Comparison of ENCODE assay signal across 8 mouse cellular contexts in genomic region chr12:86897769-86898273, GRCm38 (mm10). TPM values are rescaled to one million over a fixed set of nuclear protein-coding genes. Genes with fewer than 3 reads are reported as not detected.
DNase-seq lines count a peak whose midpoint lies in the region; ATAC-seq and TF ChIP-seq lines count a peak whose summit lies in the region.

No protein-coding gene starts in this region.

- no peak for TF ChIP-seq POLR2A in myocyte (IDR thresholded peaks at IDR 0.05; ENCODE audit: insufficient read length, low read depth)

- H3ac ChIP-seq in myocyte (ENCODE audit: control insufficient read depth, insufficient read length): peak overlapping the region; percentile 23

- no peak overlapping the region for H3K9ac ChIP-seq in liver, embryonic 15.5 days
- peak overlapping the region; percentile 44; the same call in 1 of the 2 replicates for H3K9ac ChIP-seq in embryonic facial prominence, embryonic 13.5 days
- peak overlapping the region; percentile 56 for H3K9ac ChIP-seq in hindbrain, embryonic 14.5 days

- peaks cover 64% of the 10 kb centered on the region for H3K4me1 ChIP-seq in liver, embryonic 15.5 days (replicated peaks)
- peaks cover 69% of the 10 kb centered on the region for H3K4me1 ChIP-seq in embryonic facial prominence, embryonic 13.5 days
- H3K4me1 ChIP-seq in hindbrain, embryonic 14.5 days (replicated peaks; ENCODE audit: control insufficient read depth, insufficient read depth, low read length): peaks cover 65% of the 10 kb centered on the region

- WGBS in liver, embryonic 15.5 days (ENCODE audit: insufficient replicate concordance): 70% methylated on average over 7 of the region's 7 CpGs
- WGBS in embryonic facial prominence, embryonic 13.5 days: 64% methylated on average over 7 of the region's 7 CpGs
- WGBS in hindbrain, embryonic 14.5 days: 24% methylated on average over 7 of the region's 7 CpGs

- peak overlapping the region; percentile 46 for H3K27ac ChIP-seq in liver, embryonic 15.5 days (replicated peaks)
- H3K27ac ChIP-seq in embryonic facial prominence, embryonic 13.5 days: peak overlapping the region; percentile 99
- H3K27ac ChIP-seq in hindbrain, embryonic 14.5 days: peak overlapping the region; percentile 100

- H3K9me3 ChIP-seq in liver, embryonic 15.5 days (replicated peaks): no peaks in the 10 kb centered on the region
- no peaks in the 10 kb centered on the region for H3K9me3 ChIP-seq in embryonic facial prominence, embryonic 13.5 days
- no peaks in the 10 kb centered on the region for H3K9me3 ChIP-seq in hindbrain, embryonic 14.5 days (ENCODE audit: control insufficient read depth, low read length)

- H3K27me3 ChIP-seq in liver, embryonic 15.5 days: no peaks in the 10 kb centered on the region
- no peaks in the 10 kb centered on the region for H3K27me3 ChIP-seq in embryonic facial prominence, embryonic 13.5 days
- H3K27me3 ChIP-seq in hindbrain, embryonic 14.5 days (ENCODE audit: control insufficient read depth, insufficient read depth, low read length): no peaks in the 10 kb centered on the region
- H3K27me3 ChIP-seq in myocyte (ENCODE audit: control insufficient read depth, insufficient read depth, insufficient read length): no peaks in the 10 kb centered on the region

- no peak for ATAC-seq in liver, embryonic 15.5 days (ENCODE audit: insufficient read depth)
- ATAC-seq in embryonic facial prominence, embryonic 13.5 days (ENCODE audit: insufficient number of reproducible peaks, insufficient read depth, low FRiP score, low TSS enrichment, low read depth): no peak
- no peak for ATAC-seq in hindbrain, embryonic 14.5 days (ENCODE audit: low FRiP score)

- H3K4me3 ChIP-seq in liver, embryonic 15.5 days (replicated peaks): no peak overlapping the region
- no peak overlapping the region for H3K4me3 ChIP-seq in embryonic facial prominence, embryonic 13.5 days
- H3K4me3 ChIP-seq in hindbrain, embryonic 14.5 days (replicated peaks; ENCODE audit: low read length): no peak overlapping the region
- peak overlapping the region; percentile 70 for H3K4me3 ChIP-seq in myocyte

- no peak for DNase-seq in liver
- no peak for DNase-seq in hindbrain, embryonic 14.5 days (ENCODE audit: low spot score)
- DNase-seq in adrenal gland, adult 8-10 months: no peak
- no peak for DNase-seq in layer of hippocampus, adult 11-12 months (ENCODE audit: low spot score)
- no peak for DNase-seq in frontal cortex, postnatal 10 days (ENCODE audit: low spot score in 2 of 2)

- H3K4me2 ChIP-seq in liver, embryonic 15.5 days: no peak overlapping the region
- H3K4me2 ChIP-seq in embryonic facial prominence, embryonic 13.5 days: 0 out of 2 replicates have a peak overlapping the region, but pooled peaks have one; percentile 63
- H3K4me2 ChIP-seq in hindbrain, embryonic 14.5 days (replicated peaks): peak overlapping the region; percentile 90
- peak overlapping the region; percentile 94 for H3K4me2 ChIP-seq in myocyte (ENCODE audit: low read depth)

- no peaks in the 10 kb centered on the region for H3K36me3 ChIP-seq in liver, embryonic 15.5 days (replicated peaks)
- no peaks in the 10 kb centered on the region for H3K36me3 ChIP-seq in embryonic facial prominence, embryonic 13.5 days
- no peaks in the 10 kb centered on the region for H3K36me3 ChIP-seq in hindbrain, embryonic 14.5 days (replicated peaks; ENCODE audit: control insufficient read depth, insufficient read depth)
- H3K36me3 ChIP-seq in myocyte (ENCODE audit: control insufficient read depth, insufficient read depth): no peaks in the 10 kb centered on the region

- H3K79me2 ChIP-seq in myocyte (ENCODE audit: control insufficient read depth, insufficient read depth): peaks cover 8% of the 10 kb centered on the region

TF ChIP-seq in myocyte, 11 proteins besides CTCF, POLR2A, EP300 and RAD21:
- TF ChIP-seq MYOD1 (IDR thresholded peaks at IDR 0.05; ENCODE audit: control insufficient read depth in 1 of 3, insufficient read length in 2 of 3, low read depth in 2 of 3) (peak in 2 of 3 experiments; percentile 90 to 96), TCF12 (IDR thresholded peaks at IDR 0.05; ENCODE audit: insufficient read depth, poor library complexity, severe bottlenecking) (peak; percentile 89), MYOG (IDR thresholded peaks at IDR 0.05; ENCODE audit: control insufficient read depth in 1 of 3, insufficient read depth in 1 of 3, insufficient read length in 2 of 3, low read depth in 2 of 3) (peak; percentile 86 to 98 (median 94)), TCF3 (IDR thresholded peaks at IDR 0.05; ENCODE audit: insufficient read length, low read depth) (peak; percentile 85), USF1 (IDR thresholded peaks at IDR 0.05; ENCODE audit: low read depth) (no peak)

RNA-seq across cellular contexts. Expression of gene Irf2bpl, which starts 13.2 kb away (rescaled TPM):
- 2.8 and 3.1 TPM in 2 replicates for polyA plus RNA-seq in liver, embryonic 15.5 days (2015; fragmentation: Nextera tagmentation; extraction: Ambion mirVana)
- polyA plus RNA-seq in embryonic facial prominence, embryonic 13.5 days (2015; fragmentation: Nextera tagmentation; extraction: Ambion mirVana): 36.5 and 37.7 TPM in 2 replicates
- polyA plus RNA-seq in hindbrain, embryonic 14.5 days (2014; fragmentation: Nextera tagmentation; extraction: Ambion mirVana): 64.5 and 65.5 TPM in 2 replicates
- polyA plus RNA-seq in myocyte (2012; fragmentation: generic; extraction: Trizol): 59.1 TPM
- 10 to 100 TPM; 69.8 to 92.2 (median 82.8) TPM for total RNA-seq in adrenal gland, adult 8-10 months (2022)

RNA-seq across cellular contexts. Expression of gene Cipc, which starts 49.0 kb away (rescaled TPM):
- polyA plus RNA-seq in liver, embryonic 15.5 days (2015; fragmentation: Nextera tagmentation; extraction: Ambion mirVana): 7.8 and 8.2 TPM in 2 replicates
- polyA plus RNA-seq in embryonic facial prominence, embryonic 13.5 days (2015; fragmentation: Nextera tagmentation; extraction: Ambion mirVana): 24.3 TPM in 2 replicates
- polyA plus RNA-seq in hindbrain, embryonic 14.5 days (2014; fragmentation: Nextera tagmentation; extraction: Ambion mirVana): 46.8 and 52.1 TPM in 2 replicates
- polyA plus RNA-seq in myocyte (2012; fragmentation: generic; extraction: Trizol): 14.7 TPM
- 10 to 100 TPM; 25.4 to 43.9 (median 32.1) TPM for total RNA-seq in adrenal gland, adult 8-10 months (2022)

Comparison
In these comparisons a context has a peak if more than half of its experiments do, and no peak if none do; other contexts are left out.
1. H3K27ac ChIP-seq: peak in every context shown above with its lines; median percentile 100 in hindbrain, embryonic 14.5 days; 99 in embryonic facial prominence, embryonic 13.5 days; 46 in liver, embryonic 15.5 days.